Mouse (Mus musculus) liver, adult 2 months (tissue): Measurements from ENCODE around the gene Prr3. TPM values are rescaled to one million over a fixed set of nuclear protein-coding genes. Genes with fewer than 3 reads are reported as not detected.

Experiments
- DNase-seq: peaks from one replicate; pipeline ENCODE4 v3.0.0-alpha.2; 2011; ENCODE audit warnings: low read depth, low spot score; ENCODE audit errors: extremely low read depth
- H3K27ac ChIP-seq: fragments of 200-500 bp; replicated peaks from 2 replicates; pipeline ENCODE4 v1.5.1; 2012; ENCODE audit warnings: low read depth, mild to moderate bottlenecking, control low read depth, inconsistent platforms, low read length; ENCODE audit not compliant: insufficient read depth
- H3K27me3 ChIP-seq: fragments of 200-500 bp; 2 replicates; pipeline ENCODE4 v1.6.1; 2012; ENCODE audit warnings: mild to moderate bottlenecking, moderate library complexity, low read length, inconsistent platforms; ENCODE audit not compliant: control insufficient read depth, insufficient read depth
- H3K36me3 ChIP-seq: fragments of 200-500 bp; 2 replicates; pipeline ENCODE4 v1.6.1; 2012; ENCODE audit warnings: low read length, inconsistent platforms; ENCODE audit not compliant: control insufficient read depth, insufficient read depth
- H3K4me1 ChIP-seq: fragments of 200-500 bp; 2 replicates; pipeline ENCODE4 v1.6.1; 2011; ENCODE audit warnings: low read length; ENCODE audit not compliant: control insufficient read depth, insufficient read depth
- H3K4me3 ChIP-seq: fragments of 200-500 bp; 2 replicates; pipeline ENCODE4 v1.5.1; 2011; ENCODE audit warnings: low read depth, mild to moderate bottlenecking, control low read depth, low read length, moderate library complexity; ENCODE audit not compliant: insufficient read depth
- H3K79me2 ChIP-seq: fragments of 200-500 bp; 2 replicates; pipeline ENCODE4 v1.6.1; 2012; ENCODE audit warnings: inconsistent platforms, mild to moderate bottlenecking, low read length, moderate library complexity; ENCODE audit not compliant: control insufficient read depth, insufficient read depth
- H3K9ac ChIP-seq: fragments of 200-500 bp; 2 replicates; pipeline ENCODE4 v1.6.1; 2012; ENCODE audit warnings: low read depth, mild to moderate bottlenecking, control low read depth, inconsistent platforms, low read length
- CTCF ChIP-seq: fragments of 200-500 bp; IDR thresholded peaks from 2 replicates; pipeline ENCODE4 v1.5.1; 2011; ENCODE audit warnings: low read depth, low read length, control low read depth
- POLR2A ChIP-seq: fragments of 200-500 bp; IDR thresholded peaks from 2 replicates; pipeline ENCODE4 v1.6.1; 2011; ENCODE audit warnings: low read length, control low read depth; ENCODE audit not compliant: insufficient read depth; ENCODE audit errors: extremely low read depth
- WGBS: fragments of 180-500 bp; shearing (Covaris S2); methylation state at CpG from one replicate; pipeline ENCODE4 v1.1.7; 2018; 5-methylcytosine and 5-hydroxymethylcytosine counted together
- polyA plus RNA-seq: library from polyadenylated mRNA; depleted of rRNA; stranded (reverse); fragments of >200 nt; gene quantifications from 2 replicates; pipeline ENCODE4 v1.2.3, GENCODE M21; 2012
- total RNA-seq: library from RNA; depleted of rRNA; stranded (reverse); fragments of >200 nt; gene quantifications from 2 replicates; pipeline ENCODE4 v1.2.3, GENCODE M21; 2014

The Prr3 gene
- total and polyA plus RNA-seq, 2 experiments: 1.8 to 8.3 TPM

GRCm38 (mm10) chr17:36001966-36002365 lies 21.9 kb upstream of the Prr3 start:
- Histone ChIP-seq H3K9ac (no peak overlapping the region), H3K79me2 (peaks cover 32% of the 10 kb centered on the region), H3K4me1 (peaks cover 5% of the 10 kb centered on the region; the same call in 1 of the 2 replicates), H3K36me3 (no peaks in the 10 kb centered on the region; the same call in 1 of the 2 replicates), H3K27ac (no peak overlapping the region), H3K27me3 (no peaks in the 10 kb centered on the region), H3K4me3 (no peak overlapping the region)
- no peak for DNase-seq
- 96% methylated on average over 6 of the region's 6 CpGs for WGBS
- TF ChIP-seq CTCF (no peak), POLR2A (no peak)

- Histone ChIP-seq H3K27me3 (no peaks in the 10 kb centered on the region), H3K79me2 (peaks cover 32% of the 10 kb centered on the region), H3K36me3 (no peaks in the 10 kb centered on the region), H3K4me1 (peaks cover 5% of the 10 kb centered on the region; the same call in 1 of the 2 replicates), H3K27ac (no peak overlapping the region), H3K4me3 (no peak overlapping the region), H3K9ac (no peak overlapping the region)
- no peak for DNase-seq
- TF ChIP-seq POLR2A (no peak), CTCF (no peak)
- 94% methylated on average over 12 of the region's 12 CpGs for WGBS
Measured at GRCm38 (mm10) chr17:36001121-36001897, 21.3 kb upstream of the Prr3 start.

GRCm38 (mm10) chr17:36000349-36000748 lies 20.3 kb upstream of the Prr3 start:
- Histone ChIP-seq H3K36me3 (no peaks in the 10 kb centered on the region), H3K4me1 (peaks cover 6% of the 10 kb centered on the region), H3K4me3 (no peak overlapping the region), H3K9ac (no peak overlapping the region), H3K27me3 (no peaks in the 10 kb centered on the region), H3K27ac (no peak overlapping the region), H3K79me2 (peaks cover 35% of the 10 kb centered on the region)
- TF ChIP-seq CTCF: no peak
- TF ChIP-seq POLR2A: no peak
- DNase-seq: no peak
- WGBS: 56% methylated on average over 4 of the region's 4 CpGs

DNA sequence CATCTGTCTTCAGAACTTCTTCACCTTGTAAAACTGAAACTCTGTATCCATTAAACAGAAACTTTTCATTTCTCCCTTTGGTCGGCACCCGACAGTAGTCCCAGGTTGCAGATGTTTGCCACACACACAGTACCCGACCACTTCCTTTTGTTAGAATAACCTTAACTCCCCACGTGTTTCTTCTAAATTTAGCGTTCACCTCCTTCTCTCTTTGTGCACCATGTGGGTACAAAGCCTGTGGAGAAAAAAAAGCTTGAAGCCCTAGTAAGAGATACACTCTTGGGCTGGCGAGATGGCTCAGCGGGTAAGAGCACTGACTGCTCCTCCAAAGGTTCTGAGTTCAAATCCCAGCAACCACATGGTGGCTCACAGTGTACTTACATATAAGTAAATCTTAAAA lies 19.3 kb upstream of the Prr3 start:
- Histone ChIP-seq H3K79me2 (peaks cover 36% of the 10 kb centered on the region), H3K4me3 (no peak overlapping the region), H3K4me1 (peaks cover 7% of the 10 kb centered on the region), H3K27me3 (no peaks in the 10 kb centered on the region), H3K27ac (no peak overlapping the region), H3K36me3 (no peaks in the 10 kb centered on the region), H3K9ac (no peak overlapping the region)
- TF ChIP-seq CTCF (no peak), POLR2A (no peak)
- 66% methylated on average over 7 of the region's 7 CpGs for WGBS
- no peak for DNase-seq

DNA sequence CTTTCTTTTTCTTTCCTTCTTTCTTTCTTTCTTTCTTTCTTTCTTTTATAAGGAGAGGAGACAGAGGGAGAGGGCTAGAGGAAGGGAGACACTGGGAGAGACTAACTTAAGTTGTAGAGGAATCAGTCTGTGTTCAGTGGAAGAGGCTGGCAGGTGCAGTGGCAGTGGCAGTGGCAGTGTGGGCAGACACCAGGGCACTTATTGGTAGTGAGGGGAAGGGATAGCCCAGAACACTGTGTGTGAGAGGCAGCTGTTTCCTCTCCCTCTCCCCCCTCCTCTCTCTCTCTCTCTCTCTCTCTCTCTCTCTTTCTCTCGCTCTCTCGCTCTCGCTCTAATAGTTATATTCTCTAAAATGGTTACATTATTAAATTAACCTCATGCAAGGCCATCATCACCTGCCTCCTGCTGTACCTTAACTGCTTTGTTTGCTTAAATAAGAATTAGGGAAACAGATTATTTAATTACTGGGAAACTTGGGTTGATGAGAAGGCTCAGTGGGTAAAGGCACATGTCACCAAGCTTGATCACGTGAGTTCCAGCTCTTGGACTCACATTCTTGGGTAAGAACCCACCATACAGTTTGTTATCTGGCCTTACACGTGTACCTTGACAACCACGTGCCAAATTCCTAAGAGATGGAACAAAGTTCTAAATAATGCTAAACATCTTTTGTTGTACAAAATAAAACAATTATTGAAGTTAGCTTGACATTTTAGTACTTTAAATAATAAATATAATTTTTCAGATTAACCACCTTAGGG lies 18.7 kb upstream of the Prr3 start:
- peaks cover 32% of the 10 kb centered on the region for H3K79me2 ChIP-seq
- TF ChIP-seq CTCF (no peak), POLR2A (no peak)
- no peak for DNase-seq
- peaks cover 7% of the 10 kb centered on the region for H3K4me1 ChIP-seq
- H3K36me3 ChIP-seq: no peaks in the 10 kb centered on the region
- H3K27ac ChIP-seq: no peak overlapping the region
- no peak overlapping the region for H3K9ac ChIP-seq
- no peak overlapping the region for H3K4me3 ChIP-seq
- H3K27me3 ChIP-seq: no peaks in the 10 kb centered on the region
- WGBS: 49% methylated on average over 6 of the region's 6 CpGs
